Mouse (Mus musculus): Measurements from ENCODE around the gene LTO1.
"Not testable (repeated sequence)": the region's sequence is repeated elsewhere in the genome, so short reads cannot be mapped to it uniquely, and the experiment has no call there.

The LTO1 gene

GRCm38 (mm10) chr7:144914948-144915750, at the start of gene LTO1:
LTO1 (plus strand) TSS chr7:144915100.
- peak; percentile 96 for DNase-seq (ENCODE audit: low read depth)

GRCm38 (mm10) chr7:144867161-144867560, 47.7 kb upstream of the LTO1 start:
- no peak for DNase-seq (ENCODE audit: low read depth)

DNA sequence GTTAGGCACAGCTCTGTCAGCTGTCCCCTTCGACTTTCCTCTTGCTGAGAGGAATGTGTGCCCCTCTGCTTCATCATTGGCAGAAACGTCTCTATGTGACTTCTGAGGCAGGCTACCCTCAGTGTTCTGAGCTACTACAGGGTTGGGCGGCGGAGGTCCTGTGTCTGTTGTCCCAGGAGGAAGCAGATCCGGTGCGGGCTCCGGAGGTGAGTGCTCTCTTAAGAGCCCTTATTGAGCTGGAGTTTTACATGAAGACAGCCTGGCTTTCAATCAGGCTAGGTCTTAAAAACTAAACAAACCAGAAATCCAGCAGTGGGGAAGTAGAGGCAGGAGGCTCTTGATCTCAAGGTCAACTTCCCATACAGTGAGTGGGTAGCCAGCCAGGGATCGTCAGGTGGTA, 47.3 kb upstream of the LTO1 start:
- no peak for DNase-seq (ENCODE audit: low read depth)

GRCm38 (mm10) chr7:144872420-144872819, 42.5 kb upstream of the LTO1 start:
- DNase-seq (ENCODE audit: low read depth): peak; percentile 20

DNA sequence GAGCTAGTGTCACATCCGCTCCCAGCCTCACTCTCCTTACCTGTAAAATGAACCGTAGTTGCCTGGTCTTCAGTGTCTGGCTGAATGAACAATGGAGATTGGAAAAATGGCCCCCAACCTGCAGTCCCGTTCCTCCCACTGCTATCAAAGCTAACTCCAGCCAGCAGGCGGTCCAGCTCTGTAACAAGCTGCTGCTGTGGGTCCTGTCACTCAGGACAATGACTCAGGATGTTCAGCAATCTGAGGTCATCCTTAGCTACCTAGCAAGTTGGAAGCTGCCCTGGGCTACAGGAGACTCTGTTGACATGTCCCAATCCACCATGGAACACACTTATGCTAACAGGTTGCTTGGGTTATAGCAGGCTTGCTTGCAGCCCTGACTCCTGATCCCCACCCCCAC, 41.7 kb upstream of the LTO1 start:
- no peak for DNase-seq (ENCODE audit: low read depth)

DNA sequence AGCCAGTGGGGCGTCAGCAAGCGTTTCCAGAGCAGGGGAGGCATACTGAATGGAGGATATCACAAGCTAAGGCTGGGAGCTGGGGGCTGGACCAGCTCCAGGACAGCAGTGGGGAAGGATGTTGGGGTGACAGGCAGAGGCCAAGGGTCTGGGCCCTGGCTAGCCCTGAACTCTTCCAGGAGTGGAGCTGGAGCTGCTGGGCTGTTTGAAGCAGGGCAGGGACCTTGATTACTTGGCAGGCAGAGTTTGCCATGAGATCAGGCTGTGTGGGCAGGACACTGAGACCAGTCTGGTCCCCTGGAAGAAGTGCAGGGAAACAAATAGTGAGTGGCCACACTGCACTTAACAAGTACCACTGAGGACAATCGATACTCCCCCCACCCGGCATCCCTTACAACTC, 40.7 kb upstream of the LTO1 start:
- no peak for DNase-seq (ENCODE audit: low read depth)

DNA sequence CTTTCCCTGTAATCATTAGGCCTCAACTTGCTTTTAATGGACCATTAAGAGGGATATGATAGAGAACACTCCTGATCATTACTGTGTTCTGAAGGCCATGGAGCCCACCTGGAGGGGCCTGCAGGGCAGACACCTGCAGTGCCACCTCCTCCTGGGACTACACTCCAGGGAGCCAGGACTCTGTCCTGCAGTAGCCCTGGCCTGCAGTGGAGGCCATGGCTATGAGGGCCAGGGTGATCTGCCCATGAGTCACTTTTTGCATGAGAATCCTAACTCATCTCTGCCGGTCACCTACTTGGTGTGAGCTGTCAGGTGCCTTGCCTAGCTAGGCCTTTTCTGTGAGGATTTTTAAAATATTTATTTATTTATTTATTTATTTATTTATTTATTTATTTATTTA, 36.5 kb upstream of the LTO1 start:
- DNase-seq (ENCODE audit: low read depth): no peak

DNA sequence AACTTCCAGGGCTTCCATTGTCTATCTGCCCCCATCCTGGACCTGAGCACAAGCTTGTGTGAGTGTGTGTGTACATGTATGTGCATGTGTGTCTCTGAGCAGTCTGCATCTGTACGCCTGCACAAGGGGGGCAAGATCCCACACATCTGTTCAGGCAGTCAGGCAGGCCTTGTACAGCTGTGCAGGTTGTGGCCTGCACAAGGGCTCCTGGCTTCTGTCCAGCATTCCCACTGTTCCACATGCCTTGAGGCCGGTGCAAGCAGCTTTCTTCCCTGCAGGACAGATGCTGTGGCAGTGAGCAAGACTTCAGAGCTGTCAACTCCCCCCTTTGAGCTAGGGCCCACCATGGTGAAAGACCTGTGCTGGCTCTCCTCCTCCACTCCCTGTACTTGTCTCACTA, 31.8 kb upstream of the LTO1 start:
- no peak for DNase-seq (ENCODE audit: low read depth)

- DNase-seq (ENCODE audit: low read depth): peak; percentile 54
Measured at GRCm38 (mm10) chr7:144887672-144888071, 27.2 kb upstream of the LTO1 start.

DNA sequence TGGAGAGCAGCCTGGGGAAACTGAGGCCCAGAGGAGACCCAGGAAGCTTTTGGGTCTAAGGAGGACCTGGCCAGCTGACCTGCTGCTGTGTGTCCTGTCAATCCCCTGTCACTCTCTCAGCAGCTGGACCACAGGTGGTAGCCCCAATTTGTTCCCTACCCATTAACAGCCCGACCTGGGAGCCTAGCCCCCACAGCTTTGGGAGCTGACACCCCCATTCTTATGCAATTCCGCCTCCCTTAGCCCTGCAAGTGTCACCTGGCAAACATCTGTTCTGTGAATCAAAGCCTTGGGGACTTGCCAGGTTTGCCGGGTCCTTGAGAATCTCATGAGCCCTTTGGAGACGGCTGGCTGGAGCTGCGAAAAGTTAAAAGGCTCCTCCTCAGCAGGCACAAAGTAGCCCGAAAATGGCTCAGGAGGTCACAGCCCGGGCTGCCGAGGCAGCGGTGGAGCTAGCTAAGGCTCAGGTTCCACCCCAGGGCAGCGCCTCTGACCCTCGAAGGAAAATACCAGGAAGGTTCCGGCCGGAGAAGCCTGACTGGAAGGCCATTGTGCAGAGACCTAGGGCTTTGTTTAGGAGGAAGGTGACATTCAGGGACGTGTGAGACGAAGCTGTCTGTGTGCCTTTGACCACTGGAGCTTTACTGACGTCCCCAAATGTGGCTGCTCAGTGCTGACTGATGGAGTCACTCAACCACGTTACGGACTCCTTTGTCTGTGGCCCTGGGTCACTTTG, 26.2 kb upstream of the LTO1 start:
- DNase-seq (ENCODE audit: low read depth): no peak

- DNase-seq (ENCODE audit: low read depth): not testable (repeated sequence)
Measured at GRCm38 (mm10) chr7:144890661-144891060, 24.2 kb upstream of the LTO1 start.

DNA sequence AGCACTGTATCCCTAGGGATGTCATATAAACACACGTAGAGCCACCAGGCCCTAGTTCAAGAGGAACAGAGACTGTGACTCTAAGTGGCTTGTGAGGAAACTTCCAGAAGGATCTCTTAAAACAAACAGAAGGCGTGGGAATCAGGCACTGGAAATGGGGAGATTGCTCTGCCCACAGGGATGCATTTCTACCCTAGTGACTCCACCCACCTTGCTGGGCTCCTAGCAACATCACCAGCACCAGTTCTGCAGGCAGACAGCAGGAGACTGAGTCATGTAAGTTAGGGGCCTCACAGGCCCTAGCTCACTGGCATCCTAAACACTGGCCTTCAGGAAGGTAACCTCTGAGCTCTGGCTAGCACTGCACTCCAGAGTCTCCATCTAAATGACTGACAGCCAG, 23.0 kb upstream of the LTO1 start:
- DNase-seq (ENCODE audit: low read depth): no peak

- DNase-seq (ENCODE audit: low read depth): no peak
Measured at GRCm38 (mm10) chr7:144892322-144892721, 22.6 kb upstream of the LTO1 start.

DNA sequence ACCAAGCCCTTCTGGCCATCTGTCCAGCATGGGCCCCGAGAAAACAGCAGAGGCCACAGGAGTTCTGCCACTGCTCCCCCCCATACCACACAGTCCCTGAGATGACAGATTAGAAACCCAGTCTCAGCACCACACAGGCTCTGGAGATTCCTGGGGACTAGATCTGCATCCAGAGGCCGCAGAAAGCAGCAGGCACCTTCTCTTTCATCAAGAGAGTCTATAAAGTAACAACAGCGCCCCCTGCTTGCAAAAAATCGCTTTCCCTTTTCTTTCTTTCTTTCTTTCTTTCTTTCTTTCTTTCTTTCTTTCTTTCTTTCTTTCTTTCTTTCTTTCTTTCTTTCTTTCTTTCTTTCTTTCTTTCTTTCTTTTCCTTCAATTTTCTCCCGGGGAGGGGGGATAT, 20.7 kb upstream of the LTO1 start:
- peak; percentile 50 for DNase-seq (ENCODE audit: low read depth)

DNA sequence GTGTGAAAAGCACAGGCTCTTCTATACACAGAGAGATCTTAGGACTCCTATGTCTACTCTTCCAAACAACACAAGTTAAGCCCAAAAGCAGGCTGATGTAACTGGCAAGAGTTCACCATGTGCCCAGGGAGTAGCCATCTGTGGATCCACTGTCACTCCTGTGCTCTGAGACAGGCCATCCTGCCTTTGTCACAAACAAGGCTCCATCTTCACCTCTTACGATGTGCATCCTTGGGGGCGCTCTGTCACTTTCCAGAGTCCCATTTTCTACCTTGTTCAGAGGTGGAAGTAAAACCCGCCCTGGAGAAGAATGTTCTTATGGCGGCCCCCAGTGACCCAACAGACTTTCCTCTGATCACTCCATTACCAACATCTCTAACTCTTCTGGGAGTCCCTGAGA, 20.2 kb upstream of the LTO1 start:
- no peak for DNase-seq (ENCODE audit: low read depth)

DNA sequence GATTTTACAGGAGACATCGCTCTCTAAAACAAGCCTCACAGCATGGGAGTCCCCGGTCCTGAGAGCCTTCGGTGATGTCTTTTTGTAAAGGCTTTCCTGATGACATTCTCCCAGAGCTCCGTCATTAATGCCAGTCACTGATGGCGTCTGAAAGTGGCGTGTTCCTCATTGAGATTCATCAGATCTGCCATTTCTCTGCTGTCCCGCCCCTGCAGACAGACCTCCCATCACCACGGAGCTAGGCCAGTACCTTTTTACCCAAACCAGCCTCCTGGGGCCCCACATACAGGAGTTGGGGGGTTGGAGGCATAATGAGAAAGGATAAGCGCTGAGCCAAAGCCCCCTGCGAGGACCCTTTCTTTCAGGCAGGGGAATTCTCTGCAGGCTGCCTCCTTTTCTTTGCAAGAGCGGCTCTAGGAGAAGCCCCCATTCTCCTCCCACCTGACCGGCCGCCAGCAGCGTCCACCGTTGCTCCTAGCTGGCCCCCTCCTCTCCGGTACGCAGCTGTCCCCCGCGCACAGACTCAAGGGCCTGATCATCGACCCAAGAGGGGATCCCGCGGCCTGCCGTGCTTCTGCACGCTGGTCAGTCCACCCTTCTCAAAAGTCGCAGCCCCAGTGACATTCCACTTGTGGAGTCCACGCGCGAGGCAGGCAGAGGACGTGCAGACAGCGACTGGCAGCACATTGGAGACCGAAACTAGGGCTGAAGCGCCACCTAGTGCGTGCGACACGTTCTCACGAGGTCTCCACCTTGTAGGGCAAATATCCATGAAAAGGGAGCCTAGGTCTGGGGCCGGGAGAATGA, 19.4 kb upstream of the LTO1 start:
- DNase-seq (ENCODE audit: low read depth): peak; percentile 59

DNA sequence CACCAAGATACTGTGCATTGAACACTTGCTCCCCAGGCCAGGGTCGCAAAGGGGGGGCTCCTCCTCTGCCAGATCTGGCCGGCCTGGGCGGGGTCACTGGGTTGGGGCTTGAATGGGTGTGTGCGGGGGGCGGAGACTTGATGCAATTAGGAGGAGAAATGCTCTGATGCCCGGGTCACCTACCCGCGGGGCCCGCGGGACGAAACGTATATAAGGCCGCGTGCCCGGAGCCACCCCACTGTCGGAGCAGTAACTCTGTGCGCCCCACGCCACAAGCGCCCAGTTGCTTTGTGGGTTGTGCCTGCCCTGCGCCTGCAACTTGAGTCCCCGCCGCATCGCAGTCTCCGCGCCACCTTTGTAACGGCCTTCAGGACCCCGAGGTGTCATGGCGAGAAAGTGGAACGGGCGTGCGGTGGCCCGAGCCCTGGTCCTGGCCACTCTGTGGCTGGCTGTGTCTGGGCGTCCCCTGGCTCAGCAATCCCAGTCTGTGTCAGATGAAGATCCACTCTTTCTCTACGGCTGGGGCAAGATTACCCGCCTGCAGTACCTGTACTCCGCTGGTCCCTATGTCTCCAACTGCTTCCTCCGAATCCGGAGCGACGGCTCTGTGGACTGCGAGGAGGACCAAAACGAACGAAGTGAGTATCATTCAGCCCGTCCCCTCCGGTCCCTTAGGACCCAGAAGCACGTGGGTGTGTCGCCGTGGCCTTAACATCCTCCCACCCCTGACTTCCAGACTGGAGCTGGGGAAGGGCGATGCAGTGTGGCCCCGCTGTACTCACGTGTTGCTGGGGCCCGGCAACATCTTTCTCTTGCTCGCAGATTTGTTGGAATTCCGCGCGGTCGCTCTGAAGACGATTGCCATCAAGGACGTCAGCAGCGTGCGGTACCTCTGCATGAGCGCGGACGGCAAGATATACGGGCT, 18.3 kb upstream of the LTO1 start, which contains the start of gene Fgf15:
Gene Fgf15, plus strand, starts transcription at position 238 of the 925 bp plus-strand sequence.
- DNase-seq (ENCODE audit: low read depth): no peak

GRCm38 (mm10) chr7:144898506-144898905, 16.4 kb upstream of the LTO1 start:
- DNase-seq (ENCODE audit: low read depth): no peak

DNA sequence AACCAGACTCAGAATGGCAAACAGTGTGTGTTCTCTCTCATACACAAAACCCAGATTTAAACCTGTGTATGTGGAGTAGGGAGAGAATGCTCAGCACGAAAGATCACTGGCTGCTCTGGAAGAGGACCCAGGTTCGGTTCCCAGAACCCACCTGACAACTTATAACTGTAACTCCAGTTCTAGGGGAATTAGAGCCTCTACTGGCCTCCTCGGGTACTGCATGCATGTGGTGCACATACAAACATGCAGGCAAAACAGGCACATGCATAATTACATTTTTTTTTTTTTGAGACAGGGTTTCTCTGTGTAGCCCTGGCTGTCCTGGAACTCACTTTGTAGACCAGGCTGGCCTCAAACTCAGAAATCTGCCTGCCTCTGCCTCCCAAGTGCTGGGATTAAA, 9.4 kb upstream of the LTO1 start:
- DNase-seq (ENCODE audit: low read depth): not testable (repeated sequence)

DNA sequence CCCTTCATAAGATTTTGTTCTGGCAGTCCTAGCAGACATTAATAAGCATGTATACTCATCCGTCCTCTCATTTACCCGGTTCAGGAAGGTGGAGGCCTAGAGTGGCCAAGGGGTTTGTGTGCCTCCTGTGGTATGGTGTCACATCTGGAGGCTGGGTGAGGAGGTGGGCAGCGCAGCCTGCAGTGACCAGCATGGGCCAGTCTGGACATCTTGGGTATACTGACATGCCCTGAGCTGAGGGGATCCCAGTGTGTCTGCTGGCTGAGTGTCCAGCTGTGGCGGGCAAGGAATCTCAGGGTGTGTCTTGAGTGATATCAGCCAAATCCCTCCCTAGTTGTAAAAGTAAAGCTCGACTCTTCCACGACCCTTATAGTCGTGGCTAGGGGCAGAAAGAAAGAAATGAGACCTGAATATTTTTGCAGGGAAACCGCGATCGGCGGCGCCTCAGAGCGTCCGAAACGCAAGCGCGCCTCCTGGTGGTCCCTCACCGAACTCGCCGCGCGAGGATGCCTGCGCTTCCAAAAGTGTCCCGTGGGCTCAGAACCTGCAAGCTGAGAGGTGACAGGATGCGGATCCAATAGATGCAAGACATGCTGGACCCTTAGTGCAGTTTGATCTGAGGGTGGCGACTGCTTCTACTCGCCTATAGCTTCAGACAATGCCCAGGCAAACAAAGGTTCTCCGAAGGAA, 8.0 kb upstream of the LTO1 start:
- peak; percentile 39 for DNase-seq (ENCODE audit: low read depth)

- peak; percentile 69 for DNase-seq (ENCODE audit: low read depth)
Measured at GRCm38 (mm10) chr7:144907793-144908192, 7.1 kb upstream of the LTO1 start.
